Mouse (Mus musculus): ENCODE data around the gene Ppp2r5c. TPM values are rescaled to one million over a fixed set of nuclear protein-coding genes. Genes with fewer than 3 reads are reported as not detected.

Gene Ppp2r5c
- polyA plus RNA-seq, 1 experiment from 2014 or later: 146 TPM

DNA sequence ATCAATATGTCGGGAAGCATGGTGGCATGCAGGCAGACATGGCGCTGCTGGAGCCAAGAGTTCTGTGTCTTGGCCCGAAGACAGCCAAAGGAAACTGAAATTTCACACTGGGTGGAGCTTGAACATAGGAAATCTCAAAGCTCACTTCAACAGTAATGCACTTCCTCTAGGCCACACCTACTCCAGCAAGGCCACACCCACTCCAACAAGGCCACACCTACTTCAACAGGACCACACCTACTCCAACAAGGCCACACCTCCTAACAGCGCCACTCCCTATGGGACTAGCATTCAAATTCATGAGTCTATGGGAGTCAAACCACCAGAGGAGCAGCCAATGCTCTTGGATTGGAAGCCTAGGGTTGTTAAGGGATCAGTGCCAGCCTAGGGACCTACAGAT, 33.8 kb downstream of the Ppp2r5c start:
- 81% methylated on average over 4 of the region's 4 CpGs for WGBS

DNA sequence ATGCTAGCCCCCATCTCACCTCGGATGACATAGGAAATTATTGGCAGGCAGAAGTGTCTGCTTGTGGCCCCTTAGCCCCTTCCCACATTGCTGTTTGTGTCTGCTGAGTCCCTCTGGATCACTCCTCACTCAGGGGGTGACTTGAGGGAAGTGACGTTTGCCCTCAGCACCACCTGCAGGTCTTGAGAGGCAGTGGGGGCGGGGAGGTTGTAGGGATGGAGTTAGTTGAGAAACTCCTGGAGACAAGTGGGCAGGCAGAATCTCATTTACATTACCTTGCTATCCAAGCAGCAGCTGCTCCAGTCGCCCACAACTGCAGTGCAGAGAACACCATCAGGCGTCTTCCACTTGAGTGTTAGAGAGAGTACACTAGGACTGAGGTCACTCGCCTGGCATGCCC, 36.8 kb downstream of the Ppp2r5c start:
- peak overlapping the region; percentile 35; the same call in 1 of the 2 replicates for H3K27ac ChIP-seq

More for the DNA sequence above, 33.8 kb downstream of the Ppp2r5c start:
- Histone ChIP-seq H3K4me1 (replicated peaks) (peaks cover 16% of the 10 kb centered on the region), H3K9me3 (no peaks in the 10 kb centered on the region), H3K4me3 (no peak overlapping the region), H3K36me3 (peaks cover 27% of the 10 kb centered on the region), H3K27me3 (ENCODE audit: insufficient read depth, poor library complexity, severe bottlenecking) (no peaks in the 10 kb centered on the region), H3K27ac (no peak overlapping the region)
- no peak for DNase-seq (ENCODE audit: low spot score)

DNA sequence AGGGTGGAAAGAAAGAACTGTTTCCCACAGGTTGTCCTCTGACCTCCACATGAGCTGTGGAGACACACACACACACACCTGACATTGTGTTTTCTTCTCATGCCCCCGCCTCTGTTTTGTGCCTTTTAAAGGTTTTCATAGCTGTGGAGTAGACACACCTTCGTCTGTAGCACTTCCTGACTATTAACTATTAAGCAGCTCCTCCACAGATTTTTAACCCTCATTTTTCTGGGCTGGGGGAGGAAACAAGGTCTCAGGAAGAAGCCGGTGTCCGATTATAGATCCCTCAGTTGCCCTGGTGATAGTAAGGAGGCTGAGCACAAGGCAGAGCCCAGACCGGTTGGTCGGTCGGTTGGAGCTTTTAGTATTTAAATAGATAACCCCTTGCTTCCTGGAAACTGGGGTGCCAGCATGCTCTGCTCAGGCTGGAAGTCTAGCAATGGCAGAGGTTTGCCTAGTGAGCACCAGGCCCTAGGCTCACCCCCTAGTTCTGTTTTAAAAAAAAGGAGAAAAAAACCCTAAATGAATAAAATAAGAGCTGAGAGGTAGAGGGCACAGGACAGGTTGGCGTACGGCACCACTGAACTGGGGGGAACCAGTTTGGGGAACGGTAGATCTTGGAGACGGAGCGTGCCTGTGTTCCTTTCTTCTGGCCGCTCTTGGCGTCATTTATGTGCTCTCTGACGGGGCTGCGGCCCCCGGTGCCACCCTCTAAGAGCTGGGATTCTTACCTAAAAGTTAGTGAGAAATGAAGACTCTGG, 38.1 kb downstream of the Ppp2r5c start:
- 2% methylated on average over 17 of the region's 17 CpGs for WGBS
- Histone ChIP-seq H3K27ac (peak overlapping the region; percentile 97), H3K36me3 (peaks cover 28% of the 10 kb centered on the region), H3K27me3 (ENCODE audit: insufficient read depth, poor library complexity, severe bottlenecking) (no peaks in the 10 kb centered on the region), H3K4me1 (replicated peaks) (peaks cover 43% of the 10 kb centered on the region), H3K9me3 (no peaks in the 10 kb centered on the region), H3K4me3 (peak overlapping the region; percentile 71)
- DNase-seq (ENCODE audit: low spot score): peak; percentile 24

More for the DNA sequence above, 36.8 kb downstream of the Ppp2r5c start:
- DNase-seq (ENCODE audit: low spot score): no peak
- Histone ChIP-seq H3K27me3 (ENCODE audit: insufficient read depth, poor library complexity, severe bottlenecking) (no peaks in the 10 kb centered on the region), H3K4me3 (peak overlapping the region; percentile 71; the same call in 1 of the 2 replicates), H3K9me3 (no peaks in the 10 kb centered on the region), H3K36me3 (peaks cover 21% of the 10 kb centered on the region), H3K4me1 (replicated peaks) (peaks cover 41% of the 10 kb centered on the region)
- 32% methylated on average over 6 of the region's 6 CpGs for WGBS

DNA sequence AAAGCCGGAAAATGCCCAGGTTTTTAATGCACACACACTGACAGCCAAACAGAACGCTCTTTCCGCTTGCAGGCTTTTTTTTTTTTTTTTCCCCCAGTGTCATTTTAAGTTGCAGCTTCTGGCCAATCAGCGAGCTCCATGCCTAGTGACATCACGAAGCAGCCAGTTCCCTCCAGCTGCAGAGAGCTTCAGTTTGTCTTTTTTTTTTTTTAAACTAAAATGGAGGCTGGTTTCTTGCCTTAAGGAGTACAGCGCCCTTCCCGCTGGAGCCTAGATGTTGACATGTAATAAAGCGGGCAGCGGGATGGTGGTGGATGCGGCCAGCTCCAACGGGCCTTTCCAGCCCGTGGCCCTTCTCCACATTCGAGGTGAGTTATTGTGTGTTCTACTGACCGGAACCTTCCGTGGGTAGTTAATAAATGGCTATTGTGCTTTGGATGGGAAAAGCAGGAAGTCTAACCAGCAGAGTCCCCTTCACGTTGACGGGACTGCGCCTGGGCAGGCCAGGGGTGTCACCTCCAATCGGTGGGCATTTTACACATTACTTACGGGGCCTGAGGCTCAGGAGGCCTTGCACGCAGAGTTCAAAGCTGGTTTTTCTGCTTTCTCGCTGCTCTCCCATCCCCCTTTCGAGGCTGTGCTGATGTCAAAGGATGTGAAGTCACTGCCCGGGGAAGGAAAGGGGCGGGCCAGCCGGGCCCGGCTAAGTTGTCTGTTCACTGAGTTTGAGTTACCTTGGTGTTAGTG, 38.8 kb downstream of the Ppp2r5c start:
- H3K4me3 ChIP-seq: peak overlapping the region; percentile 71
- H3K4me1 ChIP-seq (replicated peaks): peaks cover 43% of the 10 kb centered on the region
- H3K9me3 ChIP-seq: no peaks in the 10 kb centered on the region
- peaks cover 33% of the 10 kb centered on the region for H3K36me3 ChIP-seq
- H3K27ac ChIP-seq: peak overlapping the region; percentile 97
- under 1% methylated on average over 27 of the region's 27 CpGs for WGBS
- H3K27me3 ChIP-seq (ENCODE audit: insufficient read depth, poor library complexity, severe bottlenecking): no peaks in the 10 kb centered on the region
- DNase-seq (ENCODE audit: low spot score): peak; percentile 85

DNA sequence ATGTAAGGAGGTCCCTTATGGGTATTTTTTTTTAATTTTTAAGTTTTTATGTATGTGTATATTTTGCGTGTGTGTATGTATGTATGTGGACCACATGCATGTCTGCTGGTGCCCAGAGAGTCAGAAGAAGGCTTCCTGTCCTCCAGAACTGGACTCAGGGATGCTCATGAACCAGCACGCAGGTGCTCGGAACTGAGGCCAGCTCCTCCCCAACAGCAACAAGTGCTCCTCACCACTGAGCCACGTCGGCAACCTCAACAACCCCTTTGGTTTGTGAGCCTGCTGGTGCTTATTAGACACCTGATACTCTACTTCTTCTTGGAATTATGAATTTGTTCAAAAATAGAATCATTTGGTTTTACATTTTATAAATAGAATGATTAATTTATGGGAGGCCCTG, 39.9 kb downstream of the Ppp2r5c start:
- 90% methylated on average over 5 of the region's 5 CpGs for WGBS
- peak overlapping the region; percentile 71 for H3K4me3 ChIP-seq
- no peak overlapping the region for H3K27ac ChIP-seq
- DNase-seq (ENCODE audit: low spot score): no peak
- H3K4me1 ChIP-seq (replicated peaks): peaks cover 43% of the 10 kb centered on the region
- peaks cover 37% of the 10 kb centered on the region for H3K36me3 ChIP-seq
- no peaks in the 10 kb centered on the region for H3K27me3 ChIP-seq (ENCODE audit: insufficient read depth, poor library complexity, severe bottlenecking)
- no peaks in the 10 kb centered on the region for H3K9me3 ChIP-seq

DNA sequence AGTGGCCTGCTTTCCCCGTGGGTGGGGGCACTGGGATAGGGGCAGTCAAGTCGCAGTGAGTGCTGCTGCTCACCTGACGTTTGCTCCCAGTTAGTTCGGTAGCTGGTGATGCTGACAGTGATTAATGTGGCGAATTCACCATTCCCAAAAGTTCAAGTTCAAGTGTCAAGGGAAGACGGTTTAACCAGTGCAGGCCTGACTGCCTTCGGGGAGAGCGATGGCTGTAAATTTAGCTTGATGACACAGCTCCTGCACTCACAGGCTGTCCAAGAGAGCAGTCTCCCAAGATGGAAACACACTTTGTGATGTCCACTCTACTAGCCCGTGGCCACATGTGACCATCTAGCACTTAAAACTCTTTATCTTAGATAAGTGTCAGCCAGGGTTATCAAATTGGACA, 41.1 kb downstream of the Ppp2r5c start:
- 79% methylated on average over 9 of the region's 9 CpGs for WGBS
- peaks cover 43% of the 10 kb centered on the region for H3K4me1 ChIP-seq (replicated peaks)
- no peak overlapping the region for H3K4me3 ChIP-seq
- H3K27ac ChIP-seq: no peak overlapping the region
- DNase-seq (ENCODE audit: low spot score): no peak
- no peaks in the 10 kb centered on the region for H3K9me3 ChIP-seq
- H3K27me3 ChIP-seq (ENCODE audit: insufficient read depth, poor library complexity, severe bottlenecking): no peaks in the 10 kb centered on the region
- H3K36me3 ChIP-seq: peaks cover 33% of the 10 kb centered on the region

DNA sequence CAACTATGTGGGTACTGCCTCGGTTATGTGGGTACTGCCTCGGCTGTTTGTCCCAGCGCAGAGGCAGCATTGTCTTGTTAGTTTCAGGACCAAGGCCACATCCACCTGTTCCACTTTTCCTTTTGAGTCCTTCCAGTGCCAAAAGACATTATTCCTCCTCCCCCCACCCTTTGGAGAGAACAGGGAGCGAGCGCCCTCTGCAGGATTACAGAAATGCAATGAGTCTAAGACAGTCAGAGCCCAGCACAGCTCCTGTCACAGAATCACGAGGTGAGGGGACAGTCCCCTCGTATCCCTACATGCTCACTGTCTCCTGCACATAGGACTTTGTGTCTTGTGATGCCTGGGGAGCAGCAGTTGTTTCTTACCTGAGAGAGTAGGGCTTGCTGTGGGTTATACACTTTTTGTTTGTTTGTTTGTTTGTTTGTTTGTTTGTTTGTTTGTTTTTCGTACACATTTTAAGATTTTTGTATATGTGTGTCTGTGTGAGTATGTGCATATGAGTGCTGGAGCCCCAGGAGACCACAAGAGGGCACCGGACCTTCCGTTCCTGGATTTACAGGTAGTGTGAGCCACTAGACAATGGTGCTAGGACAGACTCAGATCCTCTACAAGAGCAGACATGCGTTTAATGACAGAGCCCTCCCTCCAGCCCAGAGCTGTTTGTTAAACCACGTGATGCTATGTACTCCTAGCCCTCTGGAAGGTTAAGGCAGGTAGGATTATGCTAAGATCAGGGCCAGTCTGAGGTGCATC, 43.2 kb downstream of the Ppp2r5c start:
- H3K4me3 ChIP-seq: no peak overlapping the region
- no peaks in the 10 kb centered on the region for H3K27me3 ChIP-seq (ENCODE audit: insufficient read depth, poor library complexity, severe bottlenecking)
- H3K9me3 ChIP-seq: no peaks in the 10 kb centered on the region
- DNase-seq (ENCODE audit: low spot score): no peak
- no peak overlapping the region for H3K27ac ChIP-seq
- 88% methylated on average over 12 of the region's 12 CpGs for WGBS
- H3K36me3 ChIP-seq: peaks cover 40% of the 10 kb centered on the region
- H3K4me1 ChIP-seq (replicated peaks): peaks cover 27% of the 10 kb centered on the region

DNA sequence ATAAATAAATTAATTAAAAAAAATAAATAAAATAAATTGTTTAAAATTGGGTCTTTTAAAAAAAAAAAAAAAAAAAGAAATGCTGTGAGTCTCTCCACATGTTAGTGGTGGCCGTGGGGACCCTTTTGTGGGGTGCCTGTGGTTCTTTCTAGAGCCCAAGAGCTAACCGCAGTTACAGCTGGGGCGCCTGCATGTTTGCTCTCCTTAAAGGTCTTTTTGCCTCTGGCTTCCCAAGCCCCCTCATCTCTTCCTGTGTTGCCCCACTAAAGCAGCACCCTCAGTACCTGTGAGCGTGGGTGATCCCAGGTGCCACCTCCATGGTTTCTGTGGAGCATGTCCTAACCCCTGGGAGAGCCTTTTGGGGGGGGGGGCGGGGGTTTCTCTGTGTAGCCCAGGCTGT, 45.5 kb downstream of the Ppp2r5c start:
- H3K27ac ChIP-seq: no peak overlapping the region
- H3K4me1 ChIP-seq (replicated peaks): peaks cover 20% of the 10 kb centered on the region
- H3K27me3 ChIP-seq (ENCODE audit: insufficient read depth, poor library complexity, severe bottlenecking): no peaks in the 10 kb centered on the region
- WGBS: 95% methylated on average over 5 of the region's 5 CpGs
- H3K4me3 ChIP-seq: no peak overlapping the region
- peaks cover 40% of the 10 kb centered on the region for H3K36me3 ChIP-seq
- no peak for DNase-seq (ENCODE audit: low spot score)
- no peaks in the 10 kb centered on the region for H3K9me3 ChIP-seq

DNA sequence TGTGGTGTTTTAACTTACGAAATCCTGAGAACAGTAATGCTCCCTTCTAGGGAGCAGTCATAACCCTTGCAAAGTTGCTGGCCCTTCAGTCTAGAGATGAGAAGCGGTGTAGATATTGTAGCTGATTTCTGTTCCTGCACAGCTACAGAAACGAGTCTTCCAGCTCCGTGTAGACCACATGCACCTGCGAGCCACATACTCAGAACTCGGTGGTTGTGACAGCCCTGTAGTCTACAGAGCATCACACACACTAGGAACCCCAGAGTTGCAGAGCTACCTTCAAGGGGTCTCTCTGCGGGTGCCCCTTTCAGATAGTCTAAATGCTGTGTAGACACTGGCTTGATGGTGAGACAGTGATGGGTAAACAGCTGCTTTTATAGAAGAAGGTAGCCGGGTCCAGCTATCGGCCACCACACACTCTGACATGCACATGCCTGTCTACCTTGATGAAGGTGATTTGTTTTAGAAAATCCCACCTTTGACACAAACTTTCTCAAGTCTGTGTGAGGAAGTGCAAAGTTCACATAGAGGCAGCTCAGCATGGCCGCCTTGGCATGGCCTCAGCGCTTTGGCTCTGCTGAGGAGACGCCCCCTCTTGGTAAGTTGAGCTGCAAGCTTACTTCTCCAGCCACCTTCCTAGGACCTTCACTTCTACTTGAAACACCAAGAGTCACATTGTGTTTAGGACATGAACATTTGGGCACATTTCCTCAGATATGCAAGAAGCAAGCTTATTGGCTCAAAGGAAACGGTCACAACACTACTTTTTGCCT, 46.9 kb downstream of the Ppp2r5c start:
- no peaks in the 10 kb centered on the region for H3K9me3 ChIP-seq
- no peak overlapping the region for H3K27ac ChIP-seq
- H3K4me3 ChIP-seq: no peak overlapping the region
- H3K4me1 ChIP-seq (replicated peaks): peaks cover 18% of the 10 kb centered on the region
- H3K36me3 ChIP-seq: peaks cover 35% of the 10 kb centered on the region
- 98% methylated on average over 13 of the region's 13 CpGs for WGBS
- no peaks in the 10 kb centered on the region for H3K27me3 ChIP-seq (ENCODE audit: insufficient read depth, poor library complexity, severe bottlenecking)
- no peak for DNase-seq (ENCODE audit: low spot score)

DNA sequence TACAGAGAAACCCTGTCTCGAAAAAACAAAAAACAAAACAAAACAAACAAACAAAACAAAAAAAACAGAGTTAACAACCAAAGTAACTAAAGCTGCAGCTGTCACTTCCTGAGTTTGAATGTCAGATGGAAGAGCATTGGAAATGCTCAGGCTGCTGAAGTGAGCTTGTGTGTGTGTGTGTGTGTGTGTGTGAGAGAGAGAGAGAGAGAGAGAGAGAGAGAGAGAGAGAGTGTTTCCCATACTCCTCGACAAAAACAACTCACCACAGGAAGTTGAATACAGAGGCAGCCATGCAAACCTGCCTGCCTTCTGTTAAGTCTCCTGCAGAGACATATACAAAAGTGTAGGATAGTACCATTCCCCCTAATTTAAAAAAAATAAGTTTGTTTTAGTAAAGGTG, 47.9 kb downstream of the Ppp2r5c start:
- H3K4me1 ChIP-seq (replicated peaks): peaks cover 26% of the 10 kb centered on the region
- no peak overlapping the region for H3K4me3 ChIP-seq
- no peaks in the 10 kb centered on the region for H3K27me3 ChIP-seq (ENCODE audit: insufficient read depth, poor library complexity, severe bottlenecking)
- 76% methylated on average over 2 of the region's 2 CpGs for WGBS
- H3K9me3 ChIP-seq: no peaks in the 10 kb centered on the region
- peaks cover 27% of the 10 kb centered on the region for H3K36me3 ChIP-seq
- H3K27ac ChIP-seq: no peak overlapping the region
- DNase-seq (ENCODE audit: low spot score): no peak

DNA sequence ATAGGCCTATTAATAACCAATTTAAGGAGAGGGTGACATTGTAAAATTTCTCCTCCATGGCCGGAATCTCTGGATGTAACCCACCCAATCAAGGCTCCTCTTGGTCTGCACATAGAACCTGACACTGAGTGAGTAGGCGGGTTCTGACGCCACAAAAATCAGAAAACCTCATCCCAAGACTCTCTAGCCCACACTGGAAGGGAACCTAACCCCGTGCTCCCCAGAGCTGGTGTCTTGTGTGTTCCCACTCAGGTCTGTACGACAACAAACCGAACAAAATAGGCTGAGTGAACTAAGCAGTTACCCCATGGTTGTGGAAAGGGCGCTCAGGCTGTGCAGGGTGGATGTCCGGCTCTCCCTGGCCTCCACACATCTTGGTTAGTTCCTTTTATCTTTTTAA, 48.3 kb downstream of the Ppp2r5c start:
- no peak overlapping the region for H3K27ac ChIP-seq
- H3K4me1 ChIP-seq (replicated peaks): peaks cover 27% of the 10 kb centered on the region
- WGBS: 96% methylated on average over 8 of the region's 8 CpGs
- no peak overlapping the region for H3K4me3 ChIP-seq
- no peaks in the 10 kb centered on the region for H3K27me3 ChIP-seq (ENCODE audit: insufficient read depth, poor library complexity, severe bottlenecking)
- no peak for DNase-seq (ENCODE audit: low spot score)
- H3K9me3 ChIP-seq: no peaks in the 10 kb centered on the region
- peaks cover 27% of the 10 kb centered on the region for H3K36me3 ChIP-seq

DNA sequence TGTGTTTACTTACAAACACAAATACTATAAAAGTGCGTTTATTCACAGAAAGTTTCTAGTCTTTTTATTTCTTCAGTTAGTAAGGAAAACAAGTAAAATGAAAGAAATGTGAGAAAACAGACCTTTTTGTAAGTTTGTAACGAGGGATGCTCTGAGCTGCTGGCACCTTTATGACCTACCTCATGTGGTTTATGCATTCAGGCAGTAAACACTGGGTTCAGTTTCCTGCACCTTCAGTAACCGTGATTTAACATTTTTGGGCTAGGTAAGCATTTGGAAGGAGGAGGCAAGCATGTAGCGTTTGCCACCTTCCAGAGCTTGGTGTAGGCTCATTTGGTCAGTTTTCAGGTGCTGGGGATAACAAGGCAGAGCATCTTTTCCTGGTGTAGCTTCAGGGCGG, 49.1 kb downstream of the Ppp2r5c start:
- no peak for DNase-seq (ENCODE audit: low spot score)
- Histone ChIP-seq H3K27me3 (ENCODE audit: insufficient read depth, poor library complexity, severe bottlenecking) (no peaks in the 10 kb centered on the region), H3K4me3 (no peak overlapping the region), H3K27ac (no peak overlapping the region), H3K9me3 (no peaks in the 10 kb centered on the region), H3K4me1 (replicated peaks) (peaks cover 27% of the 10 kb centered on the region), H3K36me3 (peaks cover 23% of the 10 kb centered on the region; the same call in 1 of the 2 replicates)
- WGBS: 95% methylated on average over 5 of the region's 5 CpGs
